Comparison of ENCODE assay signal across 1 mouse cellular context in the genomic region with DNA sequence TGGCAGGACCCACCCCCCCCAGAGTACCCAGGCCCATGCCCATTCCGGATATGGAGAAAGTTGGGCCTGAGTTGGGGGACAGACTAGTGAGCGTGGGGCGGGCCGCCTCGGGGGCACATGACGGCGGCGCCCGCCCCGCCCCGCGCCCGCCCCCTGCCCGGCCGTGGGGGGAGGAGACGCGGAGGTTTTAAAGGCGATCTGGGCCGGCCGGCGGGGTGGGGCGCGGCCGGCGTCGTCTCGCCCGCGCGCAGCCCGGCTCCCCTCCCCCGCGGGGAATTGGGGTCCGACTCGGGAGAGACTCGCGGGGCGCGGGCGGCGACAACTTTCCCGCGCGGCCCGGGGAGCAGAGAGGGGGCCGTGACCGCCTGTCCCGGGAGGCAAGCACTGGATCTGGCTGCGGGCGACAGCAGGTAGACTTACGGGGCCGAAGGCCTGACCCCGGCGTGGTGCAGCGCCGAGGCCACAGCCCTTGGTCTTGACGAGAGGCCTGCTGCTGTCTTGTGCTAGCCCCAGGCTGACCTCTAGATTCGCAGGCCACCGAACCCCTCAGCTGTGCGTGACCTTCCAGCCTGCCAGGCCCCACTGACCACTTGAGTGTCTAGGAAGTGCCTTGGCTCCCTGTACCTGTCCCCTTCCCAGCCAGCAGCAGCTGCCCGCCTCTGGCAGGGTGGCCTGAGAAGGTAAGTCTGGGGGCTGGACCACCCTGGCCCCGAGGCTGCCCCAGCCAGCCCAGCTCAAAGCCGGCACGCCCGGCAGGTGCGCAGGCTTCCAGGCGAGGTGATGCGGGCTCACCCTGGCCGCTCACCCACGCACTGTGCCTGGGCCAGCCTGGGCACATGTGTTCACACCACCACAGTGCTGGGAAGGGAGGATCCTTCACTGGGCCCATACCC.
TF ChIP-seq lines count a peak whose summit lies in the region.

No protein-coding gene starts in this region.

TF ChIP-seq in C2C12, 6 proteins besides CTCF, POLR2A, EP300 and RAD21:
- TF ChIP-seq CEBPB (IDR thresholded peaks at IDR 0.05; ENCODE audit: low read depth) (no peak), MAX (IDR thresholded peaks at IDR 0.05) (no peak), MYOD1 (IDR thresholded peaks at IDR 0.05; ENCODE audit: control insufficient read depth, insufficient read length, low read depth) (no peak), USF1 (IDR thresholded peaks at IDR 0.05; ENCODE audit: low read depth) (peak; percentile 49), MYOG (IDR thresholded peaks at IDR 0.05; ENCODE audit: control insufficient read depth, extremely low read depth, insufficient read length) (no peak), FOSL1 (IDR thresholded peaks at IDR 0.05; ENCODE audit: insufficient read depth, low read length, poor library complexity, severe bottlenecking) (no peak)
TF ChIP-seq in C2C12: peak in this region for 1.
